Mouse (Mus musculus) activated CD4-positive, CD25-positive, alpha-beta regulatory T cell, adult 4 months (primary cell): ENCODE measurements at regions not wholly inside any gene's neighbourhood (a gene's known extent, or its start where the extent isn't known, plus 50 kb on each side); places are given as distances from the start of the nearest gene placed in this dataset.
"Not testable (repeated sequence)": the region's sequence is repeated elsewhere in the genome, so short reads cannot be mapped to it uniquely, and the experiment has no call there.

Source experiments
- ATAC-seq: one replicate; pipeline ENCODE4 v1.8.0; 2017

GRCm38 (mm10) chr10:111637084-111637735 lies 131.1 kb downstream of the Phlda1 start:
- ATAC-seq = no peak

GRCm38 (mm10) chr10:111639866-111640265 lies 133.8 kb downstream of the Phlda1 start:
- no peak for ATAC-seq

GRCm38 (mm10) chr10:111642683-111643082 lies 136.6 kb downstream of the Phlda1 start:
- no peak for ATAC-seq

- ATAC-seq = not testable (repeated sequence)
Measured at GRCm38 (mm10) chr10:111653773-111654172, 147.7 kb downstream of the Phlda1 start.

GRCm38 (mm10) chr10:111654364-111655226 lies 148.5 kb downstream of the Phlda1 start:
- ATAC-seq = no peak

- no peak for ATAC-seq
Measured at GRCm38 (mm10) chr10:111658828-111659227, 152.7 kb downstream of the Phlda1 start.

- no peak for ATAC-seq
Measured at GRCm38 (mm10) chr10:111662665-111663064, 156.6 kb downstream of the Phlda1 start.

- no peak for ATAC-seq
Measured at GRCm38 (mm10) chr10:111665834-111666233, 159.7 kb downstream of the Phlda1 start.

GRCm38 (mm10) chr10:111666963-111667362 lies 160.9 kb downstream of the Phlda1 start:
- no peak for ATAC-seq

- no peak for ATAC-seq
Measured at GRCm38 (mm10) chr10:111668639-111669038, 162.6 kb downstream of the Phlda1 start.

- ATAC-seq = no peak
Measured at GRCm38 (mm10) chr10:111669658-111670057, 163.6 kb downstream of the Phlda1 start.

- ATAC-seq = no peak
Measured at GRCm38 (mm10) chr10:111670666-111671065, 164.6 kb downstream of the Phlda1 start.

GRCm38 (mm10) chr10:111672454-111673316 lies 166.6 kb downstream of the Phlda1 start:
- no peak for ATAC-seq

- no peak for ATAC-seq
Measured at GRCm38 (mm10) chr10:111673317-111673610, 167.2 kb downstream of the Phlda1 start.

GRCm38 (mm10) chr10:111676255-111676654 lies 170.2 kb downstream of the Phlda1 start:
- ATAC-seq = no peak

- ATAC-seq = no peak
Measured at GRCm38 (mm10) chr10:111680919-111681318, 174.8 kb downstream of the Phlda1 start.

- no peak for ATAC-seq
Measured at GRCm38 (mm10) chr10:111684409-111685346, 178.6 kb downstream of the Phlda1 start.

GRCm38 (mm10) chr10:111686585-111686984 lies 180.5 kb downstream of the Phlda1 start:
- ATAC-seq = no peak

- ATAC-seq = no peak
Measured at GRCm38 (mm10) chr10:111689587-111689986, 183.5 kb downstream of the Phlda1 start.

- ATAC-seq = no peak
Measured at GRCm38 (mm10) chr10:111693762-111694161, 187.7 kb downstream of the Phlda1 start.

GRCm38 (mm10) chr10:111694227-111695200 lies 188.4 kb downstream of the Phlda1 start:
- no peak for ATAC-seq
